Mouse (Mus musculus) MEL (cell line): ENCODE results near the gene Traf1. TPM values are rescaled to one million over a fixed set of nuclear protein-coding genes. Genes with fewer than 3 reads are reported as not detected.

ENCODE experiments used
- DNase-seq: peaks from one replicate; pipeline ENCODE4 v3.0.0; 2011; ENCODE audit warnings: low read depth, low spot score
- H3K27ac ChIP-seq: 2 replicates; pipeline ENCODE4 v1.5.1; 2012; ENCODE audit warnings: low read depth, mild to moderate bottlenecking, control low read depth, low read length, moderate library complexity; ENCODE audit not compliant: control insufficient read depth
- H3K27me3 ChIP-seq, 2 experiments: fragments of 150-350 bp in 1 of 2; sonication (generic) in 1 of 2; 2 replicates each; pipeline ENCODE4 v1.6.1; 2012; ENCODE audit warnings: low read length in 2 of 2, mild to moderate bottlenecking in 2 of 2, improper control_type of control experiment in 1 of 2, moderate library complexity in 1 of 2; ENCODE audit not compliant: insufficient read depth in 2 of 2, control insufficient read depth in 1 of 2
- H3K36me3 ChIP-seq, 2 experiments: 2 replicates each; pipeline ENCODE4 v1.6.1; 2012 to 2014; ENCODE audit warnings: low read length in 2 of 2, improper control_type of control experiment in 1 of 2, inconsistent platforms in 1 of 2, mild to moderate bottlenecking in 1 of 2; ENCODE audit not compliant: insufficient read depth in 2 of 2, control insufficient read depth in 1 of 2
- H3K4me1 ChIP-seq, 2 experiments: fragments of 150-350 bp in 1 of 2; sonication (generic) in 1 of 2; 2 replicates each; pipeline ENCODE4 v1.6.1; 2012; ENCODE audit warnings: low read length in 2 of 2, improper control_type of control experiment in 1 of 2, mild to moderate bottlenecking in 1 of 2; ENCODE audit not compliant: insufficient read depth in 2 of 2, control insufficient read depth in 1 of 2
- H3K4me3 ChIP-seq, 2 experiments: fragments of 150-350 bp in 1 of 2; sonication (generic) in 1 of 2; 2 replicates each; pipeline ENCODE4 v1.5.1; 2012; ENCODE audit warnings: low read depth in 2 of 2, low read length in 2 of 2, mild to moderate bottlenecking in 2 of 2, moderate library complexity in 2 of 2, control low read depth in 1 of 2, improper control_type of control experiment in 1 of 2; ENCODE audit not compliant: control insufficient read depth in 1 of 2, insufficient read depth in 1 of 2
- H3K79me2 ChIP-seq: 2 replicates; pipeline ENCODE4 v1.6.1; 2012; ENCODE audit warnings: mild to moderate bottlenecking, low read length, moderate library complexity; ENCODE audit not compliant: control insufficient read depth, poor library complexity, insufficient read depth
- H3K9ac ChIP-seq: 2 replicates; pipeline ENCODE4 v1.6.1; 2012; ENCODE audit warnings: low read depth, mild to moderate bottlenecking, control low read depth, low read length, moderate library complexity; ENCODE audit not compliant: control insufficient read depth, poor library complexity, severe bottlenecking
- H3K9me3 ChIP-seq: fragments of 150-350 bp; sonication (generic); replicated peaks from 2 replicates; pipeline ENCODE4 v1.6.1; 2012; ENCODE audit warnings: mild to moderate bottlenecking, low read length, improper control_type of control experiment, moderate library complexity; ENCODE audit not compliant: insufficient read depth
- CTCF ChIP-seq, 3 experiments: IDR thresholded peaks in 2 of 3; conservative IDR thresholded peaks in 1 of 3; 2 replicates each; pipeline ENCODE4 v1.5.1; 2011 to 2012; ENCODE audit warnings: low read length in 3 of 3, low read depth in 2 of 3, mild to moderate bottlenecking in 2 of 3, improper control_type of control experiment in 1 of 3, inconsistent platforms in 1 of 3, mixed read lengths in 1 of 3, moderate library complexity in 1 of 3; ENCODE audit not compliant: control insufficient read depth in 1 of 3, insufficient read depth in 1 of 3, poor library complexity in 1 of 3, severe bottlenecking in 1 of 3
- EP300 ChIP-seq, 2 experiments: IDR thresholded peaks; 2 replicates each; pipeline ENCODE4 v1.6.1; 2011; ENCODE audit warnings: improper control_type of control experiment in 2 of 2, low read length in 2 of 2, low read depth in 1 of 2, mild to moderate bottlenecking in 1 of 2
- ETS1 ChIP-seq: IDR thresholded peaks from 2 replicates; pipeline ENCODE4 v1.6.1; 2012; ENCODE audit warnings: low read depth, mild to moderate bottlenecking, inconsistent platforms, low read length, improper control_type of control experiment, moderate library complexity
- GATA1 ChIP-seq: IDR thresholded peaks from 2 replicates; pipeline ENCODE4 v1.6.1; 2011; ENCODE audit warnings: low read depth, low read length, improper control_type of control experiment
- HCFC1 ChIP-seq: IDR thresholded peaks from 2 replicates; pipeline ENCODE4 v1.6.1; 2012; ENCODE audit warnings: low read depth, mild to moderate bottlenecking, inconsistent platforms, low read length, improper control_type of control experiment, moderate library complexity
- JUND ChIP-seq: IDR thresholded peaks from 2 replicates; pipeline ENCODE4 v1.6.1; 2011; ENCODE audit warnings: low read depth, mild to moderate bottlenecking, improper control_type of control experiment, low read length
- MAFK ChIP-seq: IDR thresholded peaks from 2 replicates; pipeline ENCODE4 v1.6.1; 2011; ENCODE audit warnings: low read depth, mild to moderate bottlenecking, low read length, improper control_type of control experiment, borderline replicate concordance
- MAX ChIP-seq: IDR thresholded peaks from 2 replicates; pipeline ENCODE4 v1.6.1; 2011; ENCODE audit warnings: low read length, improper control_type of control experiment
- MEF2A ChIP-seq: IDR thresholded peaks from 2 replicates; pipeline ENCODE4 v1.6.1; 2014; ENCODE audit warnings: low read depth, mild to moderate bottlenecking, inconsistent platforms, low read length, improper control_type of control experiment; ENCODE audit not compliant: poor library complexity, insufficient replicate concordance, severe bottlenecking; ENCODE audit errors: extremely low read depth
- MXI1 ChIP-seq: IDR thresholded peaks from 2 replicates; pipeline ENCODE4 v1.6.1; 2011; ENCODE audit warnings: mild to moderate bottlenecking, low read depth, low read length, improper control_type of control experiment
- SMC3 ChIP-seq: IDR thresholded peaks from 2 replicates; pipeline ENCODE4 v1.6.1; 2011; ENCODE audit warnings: low read depth, low read length, improper control_type of control experiment
- TAL1 ChIP-seq: IDR thresholded peaks from 2 replicates; pipeline ENCODE4 v1.6.1; 2012; ENCODE audit warnings: mild to moderate bottlenecking, inconsistent platforms, low read length, moderate library complexity, mixed read lengths
- UBTF ChIP-seq: IDR thresholded peaks from 2 replicates; pipeline ENCODE4 v1.6.1; 2012; ENCODE audit warnings: low read depth, mild to moderate bottlenecking, inconsistent platforms, low read length, improper control_type of control experiment, moderate library complexity, borderline replicate concordance; ENCODE audit not compliant: insufficient read depth
- USF1 ChIP-seq: IDR thresholded peaks from 2 replicates; pipeline ENCODE4 v1.6.1; 2014; ENCODE audit warnings: low read depth, mild to moderate bottlenecking, inconsistent platforms, low read length, improper control_type of control experiment, moderate library complexity
- USF2 ChIP-seq, 2 experiments: IDR thresholded peaks; 2 replicates each; pipeline ENCODE4 v1.6.1; 2011 to 2012; ENCODE audit warnings: improper control_type of control experiment in 2 of 2, low read length in 2 of 2, borderline replicate concordance in 1 of 2, inconsistent platforms in 1 of 2, low read depth in 1 of 2, mild to moderate bottlenecking in 1 of 2; ENCODE audit not compliant: insufficient read depth in 1 of 2
- ZC3H11A ChIP-seq: IDR thresholded peaks from 2 replicates; pipeline ENCODE4 v1.6.1; 2012; ENCODE audit warnings: low read depth, mild to moderate bottlenecking, inconsistent platforms, low read length, improper control_type of control experiment
- ZKSCAN1 ChIP-seq: IDR thresholded peaks from 2 replicates; pipeline ENCODE4 v1.6.1; 2012; ENCODE audit warnings: low read depth, mild to moderate bottlenecking, inconsistent platforms, low read length, improper control_type of control experiment, moderate library complexity
- ZMIZ1 ChIP-seq: IDR thresholded peaks from 2 replicates; pipeline ENCODE4 v1.6.1; 2012; ENCODE audit warnings: low read depth, mild to moderate bottlenecking, inconsistent platforms, low read length, improper control_type of control experiment, moderate library complexity
- polyA plus RNA-seq, 2 experiments: library from polyadenylated mRNA; stranded (reverse) in 1 of 2; unstranded in 1 of 2; fragments of >175 nt in 1 of 2; fragments of >200 nt in 1 of 2; gene quantifications; 2 replicates each; pipeline versions ENCODE4 v1.2.1 to v1.2.4; 2012; ENCODE audit warnings: low replicate concordance in 2 of 2, low read depth in 1 of 2; ENCODE audit not compliant: insufficient read length in 2 of 2, insufficient read depth in 1 of 2, missing spikeins in 1 of 2
- total RNA-seq: library from RNA; depleted of rRNA; stranded (reverse); fragments of 300-350 nt; gene quantifications from 2 replicates; pipeline ENCODE4 v1.2.3, GENCODE M21; 2012

Gene Traf1
- total and polyA plus RNA-seq, 3 experiments = 0.03 to 0.04 TPM; not detected in 1

DNA sequence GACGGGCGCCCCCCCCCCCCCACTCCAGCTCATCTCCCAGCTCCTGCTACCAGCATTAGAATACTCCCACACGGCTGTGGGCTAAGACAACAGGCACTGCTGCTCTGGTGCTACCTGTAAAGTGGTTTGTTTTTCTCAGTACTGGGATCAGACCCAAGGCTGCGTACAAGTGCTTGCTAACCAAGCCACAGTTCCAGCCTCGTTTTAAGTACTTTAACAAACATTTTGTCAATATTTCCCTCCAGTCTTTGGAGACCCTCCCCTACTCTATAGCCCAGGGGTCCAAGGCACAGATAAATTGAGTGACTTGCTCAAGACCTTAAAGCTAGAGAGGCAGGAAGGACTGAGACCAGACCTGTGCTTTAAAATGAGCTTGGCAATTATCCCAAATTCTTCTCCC lies 1.1 kb downstream of the Traf1 start:
- Histone ChIP-seq H3K27ac (no peak overlapping the region), H3K9ac (no peak overlapping the region), H3K9me3 (no peaks in the 10 kb centered on the region), H3K4me3 (no peak overlapping the region), H3K27me3 (peaks cover 0 to 2% of the 10 kb centered on the region in 2 experiments; a peak in 3 of 4 replicates), H3K79me2 (no peaks in the 10 kb centered on the region), H3K36me3 (peaks cover 0 to 11% of the 10 kb centered on the region in 2 experiments; a peak in 2 of 4 replicates), H3K4me1 (peaks cover 0 to 19% of the 10 kb centered on the region in 2 experiments; a peak in 2 of 4 replicates)
- no peak for DNase-seq
- TF ChIP-seq MAFK (no peak), ZC3H11A (no peak), MXI1 (no peak)

DNA sequence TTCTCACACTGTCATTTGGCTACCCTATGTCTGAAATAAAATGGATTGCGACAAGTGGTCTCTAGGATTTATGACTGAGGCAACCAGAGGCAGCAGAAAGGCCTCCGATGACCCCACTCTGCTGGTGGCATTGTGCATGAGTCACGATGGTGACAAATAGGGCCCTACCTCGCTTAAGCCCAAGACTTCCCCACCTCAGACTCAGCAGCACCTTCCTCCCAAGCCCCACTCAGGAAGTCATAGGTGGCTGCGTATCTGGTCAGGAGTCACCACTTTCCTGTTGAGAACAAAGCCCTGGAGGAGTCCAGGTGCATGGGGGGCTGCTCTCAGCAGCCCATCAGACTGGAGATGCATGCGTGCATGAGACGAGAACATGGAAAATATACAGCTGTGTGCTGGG lies 3.0 kb downstream of the Traf1 start:
- Histone ChIP-seq H3K4me1 (peaks cover 0 to 12% of the 10 kb centered on the region in 2 experiments; a peak in 2 of 4 replicates), H3K9ac (no peak overlapping the region), H3K79me2 (no peaks in the 10 kb centered on the region), H3K9me3 (no peaks in the 10 kb centered on the region), H3K4me3 (no peak overlapping the region), H3K36me3 (peaks cover 0 to 6% of the 10 kb centered on the region in 2 experiments; a peak in 2 of 4 replicates), H3K27me3 (peaks cover 0 to 2% of the 10 kb centered on the region in 2 experiments; a peak in 3 of 4 replicates), H3K27ac (no peak overlapping the region)
- no peak for DNase-seq
- TF ChIP-seq MEF2A (no peak), HCFC1 (no peak)

DNA sequence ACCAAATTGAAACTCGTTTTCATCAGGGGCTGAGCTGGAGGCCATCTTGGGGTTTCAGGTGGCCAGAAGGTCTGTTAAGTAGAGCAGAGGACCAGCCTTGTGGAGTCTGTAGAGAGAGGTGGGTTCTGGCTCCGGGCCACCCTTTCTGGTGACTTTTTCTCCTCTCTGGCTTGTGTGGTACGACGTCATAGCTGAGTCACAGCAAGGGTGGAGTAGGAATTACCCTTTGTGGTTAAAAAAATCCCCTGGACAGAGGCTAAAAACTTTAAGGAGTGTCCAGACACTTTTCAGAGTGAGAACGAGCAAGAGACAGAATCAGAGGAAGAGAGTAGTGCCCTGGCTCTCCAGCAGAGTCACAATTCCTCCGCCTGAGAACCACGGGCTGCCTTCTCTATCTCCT lies 3.5 kb downstream of the Traf1 start:
- DNase-seq = no peak

More for the DNA sequence above, 3.5 kb downstream of the Traf1 start:
- Histone ChIP-seq H3K4me3 (no peak overlapping the region), H3K27ac (no peak overlapping the region), H3K79me2 (no peaks in the 10 kb centered on the region), H3K4me1 (peaks cover 0 to 8% of the 10 kb centered on the region in 2 experiments; a peak in 1 of 4 replicates), H3K9ac (no peak overlapping the region), H3K9me3 (no peaks in the 10 kb centered on the region), H3K27me3 (peaks cover 0 to 2% of the 10 kb centered on the region in 2 experiments; a peak in 3 of 4 replicates), H3K36me3 (peaks cover 0 to 1% of the 10 kb centered on the region in 2 experiments; a peak in 2 of 4 replicates)
- no peak for TF ChIP-seq ZMIZ1
- no peak for TF ChIP-seq ZKSCAN1
- no peak for TF ChIP-seq HCFC1
- TF ChIP-seq USF1 = no peak
- TF ChIP-seq ETS1 = no peak
- TF ChIP-seq MAFK = no peak
- no peak for TF ChIP-seq MAX
- TF ChIP-seq USF2 (IDR thresholded peaks at IDR 0.05; ENCODE audit: borderline replicate concordance in 1 of 2, insufficient read depth in 1 of 2, low read depth in 1 of 2, low read length in 2 of 2) = no peak
- TF ChIP-seq SMC3 = no peak
- no peak for TF ChIP-seq TAL1
- TF ChIP-seq JUND = no peak
- TF ChIP-seq CTCF (IDR thresholded peaks at IDR 0.05 in 2 of 3, conservative IDR thresholded peaks at IDR 0.05 in 1 of 3; ENCODE audit: control insufficient read depth in 1 of 3, insufficient read depth in 1 of 3, low read depth in 2 of 3, low read length in 3 of 3, poor library complexity in 1 of 3, severe bottlenecking in 1 of 3) = no peak
- no peak for TF ChIP-seq EP300 (IDR thresholded peaks at IDR 0.05; ENCODE audit: low read depth in 1 of 2, low read length in 2 of 2)
- no peak for TF ChIP-seq GATA1
- no peak for TF ChIP-seq UBTF
